Mouse (Mus musculus) neural tube, embryonic 14.5 days (tissue): ENCODE results near the gene Scamp2. TPM values are rescaled to one million over a fixed set of nuclear protein-coding genes. Genes with fewer than 3 reads are reported as not detected.

ENCODE experiments used
- ATAC-seq: fragments of 200-750 bp; cut with Nextera tagmentation; 2 replicates; pipeline ENCODE4 v1.8.0; 2017; ENCODE audit warnings: low read depth, mild to moderate bottlenecking, moderate TSS enrichment, moderate library complexity
- H3K27ac ChIP-seq: fragments of 300-500 bp; sonication (generic); 2 replicates; pipeline ENCODE4 v1.5.1; 2014; ENCODE audit warnings: low read depth, mild to moderate bottlenecking, control low read depth, low read length, moderate library complexity, mixed read lengths
- H3K27me3 ChIP-seq: fragments of 300-500 bp; sonication (generic); 2 replicates; pipeline ENCODE4 v1.6.1; 2014; ENCODE audit warnings: low read length; ENCODE audit not compliant: control insufficient read depth, insufficient read depth
- H3K36me3 ChIP-seq: fragments of 300-500 bp; sonication (generic); 2 replicates; pipeline ENCODE4 v1.6.1; 2014; ENCODE audit warnings: low read length, mixed read lengths; ENCODE audit not compliant: control insufficient read depth, insufficient read depth
- H3K4me1 ChIP-seq: fragments of 300-500 bp; sonication (generic); 2 replicates; pipeline ENCODE4 v1.6.1; 2014; ENCODE audit warnings: low read length; ENCODE audit not compliant: control insufficient read depth, insufficient read depth
- H3K4me2 ChIP-seq: fragments of 300-500 bp; sonication (generic); 2 replicates; pipeline ENCODE4 v1.6.1; 2014; ENCODE audit warnings: mild to moderate bottlenecking, low read depth, low read length, control low read depth
- H3K4me3 ChIP-seq: fragments of 300-500 bp; sonication (generic); 2 replicates; pipeline ENCODE4 v1.5.1; 2014; ENCODE audit warnings: low read depth, low read length, control low read depth, mixed read lengths
- H3K9ac ChIP-seq: fragments of 300-500 bp; sonication (generic); replicated peaks from 2 replicates; pipeline ENCODE4 v1.6.1; 2014; ENCODE audit warnings: low read depth, mild to moderate bottlenecking, control low read depth, low read length, mixed read lengths
- H3K9me3 ChIP-seq: fragments of 300-500 bp; sonication (generic); 2 replicates; pipeline ENCODE4 v1.6.1; 2016; ENCODE audit warnings: low read length; ENCODE audit not compliant: control insufficient read depth
- WGBS: fragments of 180-500 bp; shearing (Covaris S2); extraction: QIAGEN DNeasy Blood & Tissue Kit; methylation state at CpG from one replicate; pipeline ENCODE4 v1.1.7; 2014; 5-methylcytosine and 5-hydroxymethylcytosine counted together
- polyA plus RNA-seq: library from polyadenylated mRNA; unstranded; fragments of >200 nt; fragmentation: Nextera tagmentation; extraction: Ambion mirVana; gene quantifications from 2 replicates; pipeline ENCODE4 v1.2.1, GENCODE M21; 2014

The Scamp2 gene
- polyA plus RNA-seq, 1 experiment from 2014 or later, result 46.1 TPM

DNA sequence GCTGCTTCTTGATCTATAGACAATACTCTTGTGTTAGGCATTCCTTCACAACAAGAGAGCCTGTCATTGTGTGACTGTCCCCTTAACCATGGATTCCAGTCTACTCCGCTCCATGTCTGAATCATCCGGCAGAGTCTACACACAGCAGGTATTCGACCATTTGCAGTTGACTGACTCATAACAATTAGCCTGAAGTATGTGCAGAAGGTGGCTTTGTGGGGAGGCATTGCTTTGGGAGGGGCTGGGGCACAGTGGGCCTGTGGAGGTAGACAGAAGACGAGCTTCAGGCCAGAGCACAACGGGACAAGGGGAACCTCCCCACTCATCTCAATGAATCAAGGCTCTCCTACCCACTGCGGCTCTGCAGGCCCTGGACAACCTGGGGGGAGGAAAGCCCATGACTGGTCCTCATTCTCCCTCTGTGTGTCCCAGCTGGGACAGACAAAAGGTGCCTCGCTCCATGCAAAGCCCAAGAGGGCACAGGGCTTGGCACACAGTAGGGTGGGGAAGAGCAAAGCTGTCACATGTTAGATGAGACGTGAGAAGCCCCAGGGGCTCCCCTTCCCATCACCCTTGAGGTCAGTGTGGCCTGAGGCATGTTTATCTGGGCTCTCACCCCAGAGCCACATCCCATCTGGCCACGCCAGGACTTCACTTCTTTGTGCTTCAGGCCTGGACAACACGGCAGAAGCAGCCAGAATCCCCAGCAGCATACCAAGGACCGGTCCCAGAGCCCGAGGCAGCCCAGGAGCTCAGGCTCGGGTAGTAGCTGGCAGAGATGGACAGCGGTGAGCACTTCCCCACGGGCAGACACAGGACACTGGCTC, 65.1 kb downstream of the Scamp2 start:
- H3K36me3 ChIP-seq, result peaks cover 52% of the 10 kb centered on the region
- no peak overlapping the region for H3K27ac ChIP-seq
- no peak overlapping the region for H3K4me3 ChIP-seq
- no peak overlapping the region for H3K9ac ChIP-seq
- H3K27me3 ChIP-seq, result no peaks in the 10 kb centered on the region
- H3K4me1 ChIP-seq, result no peaks in the 10 kb centered on the region
- no peak overlapping the region for H3K4me2 ChIP-seq
- 73% methylated on average over 15 of the region's 15 CpGs for WGBS
- no peaks in the 10 kb centered on the region for H3K9me3 ChIP-seq
- ATAC-seq, result no peak

DNA sequence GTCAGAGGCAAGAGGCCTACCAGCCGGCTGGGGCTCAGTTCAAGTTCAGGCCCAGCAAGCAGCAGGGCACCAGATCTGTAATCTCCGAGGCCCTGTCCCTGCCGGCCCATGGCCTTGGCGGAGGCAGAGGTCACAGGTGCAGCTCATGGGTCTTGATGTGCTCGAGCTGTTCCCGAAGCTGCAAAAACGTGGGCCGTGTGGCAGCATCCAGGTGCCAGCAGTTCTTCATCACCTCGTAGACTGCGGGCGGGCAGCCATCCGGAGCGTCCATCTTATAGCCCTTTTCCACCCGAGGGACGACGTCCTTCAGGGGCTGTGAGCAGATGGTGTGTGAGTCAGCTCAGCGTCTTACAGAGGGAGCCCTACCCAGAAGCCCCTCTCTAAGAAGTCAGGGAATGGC, 66.4 kb downstream of the Scamp2 start:
- peaks cover 54% of the 10 kb centered on the region for H3K36me3 ChIP-seq

DNA sequence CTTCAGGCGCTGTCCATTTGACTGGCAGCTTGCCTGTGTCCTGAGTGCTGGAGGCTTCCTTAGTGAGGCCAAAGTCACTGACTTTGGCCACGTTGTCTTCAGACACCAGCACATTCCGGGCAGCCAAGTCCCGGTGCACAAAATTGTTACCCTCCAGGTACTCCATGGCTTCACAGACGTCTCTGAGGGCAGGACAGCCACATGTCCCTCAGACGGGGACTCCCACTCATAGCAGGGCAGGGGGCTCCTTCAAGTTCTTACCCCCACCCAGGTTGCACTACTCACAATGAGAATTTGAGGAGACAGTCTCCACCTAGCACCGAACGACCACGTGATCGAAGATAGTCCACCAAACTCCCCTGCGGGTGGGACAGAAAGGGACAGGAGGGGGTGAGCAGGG, 67.1 kb downstream of the Scamp2 start:
- Histone ChIP-seq H3K27me3 (no peaks in the 10 kb centered on the region), H3K9me3 (no peaks in the 10 kb centered on the region), H3K4me1 (no peaks in the 10 kb centered on the region), H3K4me3 (no peak overlapping the region), H3K4me2 (no peak overlapping the region), H3K36me3 (peaks cover 54% of the 10 kb centered on the region), H3K27ac (no peak overlapping the region), H3K9ac (no peak overlapping the region)
- ATAC-seq, result no peak
- 95% methylated on average over 11 of the region's 11 CpGs for WGBS

More for the DNA sequence above, 66.4 kb downstream of the Scamp2 start:
- H3K9me3 ChIP-seq, result no peaks in the 10 kb centered on the region
- H3K27me3 ChIP-seq, result no peaks in the 10 kb centered on the region
- no peak overlapping the region for H3K27ac ChIP-seq
- H3K4me1 ChIP-seq, result no peaks in the 10 kb centered on the region
- no peak overlapping the region for H3K4me3 ChIP-seq
- no peak for ATAC-seq
- no peak overlapping the region for H3K9ac ChIP-seq
- no peak overlapping the region for H3K4me2 ChIP-seq
- WGBS, result 96% methylated on average over 17 of the region's 17 CpGs

DNA sequence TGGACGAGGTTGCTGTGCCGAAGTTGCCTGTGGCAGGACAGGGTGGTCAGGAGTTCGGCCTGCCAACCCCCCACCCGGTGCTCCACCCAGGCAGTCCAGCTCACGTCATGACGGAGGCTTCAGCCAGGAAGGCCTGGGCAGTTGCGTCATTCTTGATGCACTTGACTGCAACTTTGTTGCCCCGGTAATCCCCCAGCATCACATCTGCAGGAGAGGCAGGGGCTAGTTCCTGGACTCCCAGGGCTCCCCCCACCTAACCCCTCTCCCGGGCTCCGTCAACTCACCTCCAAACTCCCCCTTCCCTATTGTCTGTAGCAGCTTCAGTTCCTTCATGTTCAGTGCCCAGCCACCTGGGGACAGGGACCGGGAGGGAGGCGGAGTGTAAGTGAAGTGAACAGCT, 68.0 kb downstream of the Scamp2 start:
- WGBS, result 94% methylated on average over 12 of the region's 12 CpGs

DNA sequence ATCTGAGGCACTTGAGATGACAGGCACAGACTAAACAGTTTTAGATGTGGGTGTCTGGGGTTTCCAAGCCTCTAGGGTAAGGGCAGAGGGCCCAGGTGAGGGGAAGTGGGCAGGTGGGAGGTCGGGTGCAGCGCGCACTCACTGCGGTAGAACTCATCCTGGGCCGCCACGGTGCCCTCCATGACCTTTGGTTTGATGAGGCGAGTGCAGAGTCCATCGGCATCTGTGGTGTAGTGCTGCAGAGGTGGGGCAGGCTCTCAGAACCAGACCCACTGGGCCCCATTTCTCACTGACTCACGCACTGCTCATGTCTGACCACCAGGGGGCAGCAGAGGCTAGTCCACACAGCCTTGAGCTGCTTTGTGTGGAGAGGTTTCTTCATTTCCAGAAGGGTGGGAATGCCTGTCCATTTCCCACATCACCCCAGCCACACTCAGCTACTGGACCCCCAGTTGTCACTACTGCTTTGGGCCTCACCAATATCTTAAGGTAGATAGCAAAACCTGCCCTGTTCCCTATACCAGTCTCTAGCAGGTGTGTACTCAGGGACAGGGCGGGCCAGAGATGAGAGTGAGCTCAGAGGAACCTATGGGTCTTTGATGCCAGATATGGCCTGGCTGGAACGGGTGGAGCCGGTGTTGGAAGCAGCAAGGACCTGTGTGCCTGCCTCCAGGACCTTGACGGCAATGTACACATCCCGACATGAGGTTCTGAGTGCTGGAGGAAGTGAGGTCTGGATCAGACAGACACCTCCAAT, 68.6 kb downstream of the Scamp2 start:
- Histone ChIP-seq H3K36me3 (peaks cover 54% of the 10 kb centered on the region), H3K9me3 (no peaks in the 10 kb centered on the region), H3K4me2 (no peak overlapping the region), H3K27me3 (no peaks in the 10 kb centered on the region), H3K4me1 (no peaks in the 10 kb centered on the region), H3K4me3 (no peak overlapping the region), H3K9ac (no peak overlapping the region), H3K27ac (no peak overlapping the region)
- peak; percentile 75 for ATAC-seq
- WGBS, result 68% methylated on average over 14 of the region's 14 CpGs

More for the DNA sequence above, 68.0 kb downstream of the Scamp2 start:
- no peaks in the 10 kb centered on the region for H3K9me3 ChIP-seq
- H3K27me3 ChIP-seq, result no peaks in the 10 kb centered on the region
- H3K4me2 ChIP-seq, result no peak overlapping the region
- no peak overlapping the region for H3K27ac ChIP-seq
- no peaks in the 10 kb centered on the region for H3K4me1 ChIP-seq
- H3K4me3 ChIP-seq, result no peak overlapping the region
- H3K9ac ChIP-seq, result no peak overlapping the region
- H3K36me3 ChIP-seq, result peaks cover 54% of the 10 kb centered on the region
- no peak for ATAC-seq

DNA sequence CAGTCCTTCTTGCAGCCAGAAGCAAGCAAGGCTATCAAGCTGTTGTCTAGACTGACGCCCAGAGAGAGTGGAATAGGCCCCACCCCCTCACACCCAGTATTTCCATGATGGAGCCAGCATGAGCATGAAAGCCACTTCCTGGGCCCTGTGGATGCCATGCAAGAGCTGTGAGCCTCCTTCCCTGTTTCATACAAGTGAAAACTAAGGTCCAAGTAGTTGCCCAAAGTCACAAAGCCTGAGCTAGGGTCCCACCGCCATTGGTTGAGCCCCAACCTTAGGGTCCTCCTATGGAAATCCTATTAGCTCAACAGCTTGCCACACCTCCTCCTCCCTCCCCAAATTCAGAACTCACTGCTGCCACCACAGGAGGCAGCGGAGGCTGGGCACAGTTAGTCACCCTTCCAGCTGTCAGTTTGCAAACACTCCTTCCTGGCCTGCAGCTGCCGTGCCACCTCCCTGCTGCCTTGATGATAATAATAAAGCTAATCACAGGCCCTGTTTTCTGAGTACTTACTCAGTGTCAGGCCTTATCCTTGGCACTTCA, 72.8 kb downstream of the Scamp2 start:
- H3K27ac ChIP-seq, result no peak overlapping the region
- WGBS, result 45% methylated on average over 4 of the region's 4 CpGs

DNA sequence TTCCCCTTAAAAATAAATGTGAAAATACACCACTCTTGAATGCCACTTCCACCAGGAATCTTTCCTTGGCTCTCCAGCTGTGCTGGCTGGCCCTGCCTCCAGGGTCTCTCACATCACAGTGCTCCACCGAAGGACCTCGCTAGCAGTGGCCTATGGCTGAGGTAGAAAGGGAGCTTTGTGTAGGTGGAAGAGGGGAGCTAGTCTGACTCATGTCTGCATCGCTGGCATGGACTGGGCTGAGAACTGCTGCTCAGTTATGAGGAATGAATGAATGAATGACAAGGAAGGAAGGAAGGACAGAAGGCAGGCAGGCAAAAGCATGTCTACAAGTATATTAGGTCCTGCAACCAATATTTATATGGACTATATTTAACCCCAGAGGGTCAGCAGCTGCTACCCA, 76.5 kb downstream of the Scamp2 start:
- Histone ChIP-seq H3K4me1 (peaks cover 45% of the 10 kb centered on the region), H3K4me2 (no peak overlapping the region), H3K9me3 (no peaks in the 10 kb centered on the region), H3K9ac (no peak overlapping the region), H3K27me3 (no peaks in the 10 kb centered on the region), H3K27ac (peak overlapping the region; percentile 45; the same call in 1 of the 2 replicates), H3K36me3 (no peaks in the 10 kb centered on the region), H3K4me3 (no peak overlapping the region)
- no peak for ATAC-seq
- WGBS, result 72% methylated on average over 3 of the region's 3 CpGs

More for the DNA sequence above, 72.8 kb downstream of the Scamp2 start:
- H3K9me3 ChIP-seq, result no peaks in the 10 kb centered on the region
- H3K4me2 ChIP-seq, result no peak overlapping the region
- no peak overlapping the region for H3K9ac ChIP-seq
- H3K4me3 ChIP-seq, result no peak overlapping the region
- peaks cover 25% of the 10 kb centered on the region for H3K36me3 ChIP-seq
- no peaks in the 10 kb centered on the region for H3K27me3 ChIP-seq
- no peak for ATAC-seq
- H3K4me1 ChIP-seq, result peaks cover 16% of the 10 kb centered on the region

DNA sequence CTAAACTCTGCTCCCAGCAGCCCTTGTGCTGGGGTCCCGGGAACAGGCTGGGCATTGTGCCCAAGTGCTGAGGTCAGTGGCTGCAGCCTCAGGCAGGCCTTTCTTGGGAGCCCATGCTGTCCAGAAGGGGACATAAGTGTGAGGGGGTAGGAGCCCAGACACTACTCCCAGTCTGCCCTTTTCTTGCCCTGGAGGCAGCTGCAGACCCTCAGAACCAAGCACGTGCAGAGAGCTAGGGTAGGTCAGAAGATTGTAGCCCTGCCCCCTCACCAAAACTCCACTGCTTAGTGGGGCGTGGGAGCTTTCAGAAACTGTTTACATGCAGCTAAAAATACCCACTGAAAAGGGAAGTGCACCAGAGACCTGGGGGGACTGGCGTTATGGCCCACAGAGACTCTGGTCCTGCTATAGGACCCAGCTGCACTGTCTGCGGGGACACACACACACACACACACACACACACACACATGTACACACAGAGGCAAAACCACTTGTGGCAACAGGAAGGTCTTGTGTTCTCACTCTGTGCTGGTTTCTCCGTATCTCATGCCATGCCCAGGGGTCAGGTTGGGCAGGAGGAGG, 77.1 kb downstream of the Scamp2 start:
- Histone ChIP-seq H3K9ac (no peak overlapping the region), H3K4me3 (no peak overlapping the region), H3K4me2 (0 out of 2 replicates have a peak overlapping the region, but pooled peaks have one; percentile 8), H3K4me1 (peaks cover 51% of the 10 kb centered on the region), H3K36me3 (no peaks in the 10 kb centered on the region), H3K27me3 (no peaks in the 10 kb centered on the region), H3K9me3 (no peaks in the 10 kb centered on the region), H3K27ac (peak overlapping the region; percentile 35; the same call in 1 of the 2 replicates)
- no peak; the same call in 1 of the 2 replicates for ATAC-seq
- 51% methylated on average over 6 of the region's 6 CpGs for WGBS
